Mouse (Mus musculus) embryonic facial prominence, embryonic 12.5 days (tissue): ENCODE data around the gene Upk3b. TPM values are rescaled to one million over a fixed set of nuclear protein-coding genes. Genes with fewer than 3 reads are reported as not detected.

Source experiments
- polyA plus RNA-seq: library from polyadenylated mRNA; unstranded; fragments of >200 nt; fragmentation: Nextera tagmentation; extraction: Ambion mirVana; gene quantifications from 2 replicates; pipeline ENCODE4 v1.2.1, GENCODE M21; 2016

Gene Upk3b
- polyA plus RNA-seq, 1 experiment from 2014 or later: 0.91 TPM

Other genes with a start within 250 kb of the Upk3b start
- 3.6 and 8.9 TPM in 2 replicates for gene Srrm3, start 231.6 kb upstream of the Upk3b start, polyA plus RNA-seq
- 67.9 and 74.8 TPM in 2 replicates for gene Hspb1, start 150.6 kb upstream of the Upk3b start, polyA plus RNA-seq
- 221 and 228 TPM in 2 replicates for gene Ywhag, start 103.9 kb upstream of the Upk3b start, polyA plus RNA-seq
- 4.7 and 5.1 TPM in 2 replicates for gene Ssc4d, start 64.0 kb upstream of the Upk3b start, polyA plus RNA-seq
- gene Zp3, start 58.4 kb upstream of the Upk3b start, polyA plus RNA-seq: 0.12 TPM in 1 of 2 replicates, not detected in the other
- 33.8 and 38.9 TPM in 2 replicates for gene Dtx2, start 43.7 kb upstream of the Upk3b start, polyA plus RNA-seq
- 8.7 and 9.8 TPM in 2 replicates for gene Upk3bl, start 16.0 kb downstream of the Upk3b start, polyA plus RNA-seq
- gene Rasa4, start 45.4 kb downstream of the Upk3b start, polyA plus RNA-seq: 13.1 and 13.7 TPM in 2 replicates
- gene Polr2j, start 78.1 kb downstream of the Upk3b start, polyA plus RNA-seq: 230 and 234 TPM in 2 replicates
- gene Lrwd1, start 97.6 kb downstream of the Upk3b start, polyA plus RNA-seq: 49.1 and 50.0 TPM in 2 replicates
- gene Alkbh4, start 97.7 kb downstream of the Upk3b start, polyA plus RNA-seq: 28.4 and 29.5 TPM in 2 replicates
- 12.6 and 13.1 TPM in 2 replicates for gene Orai2, start 132.2 kb downstream of the Upk3b start, polyA plus RNA-seq
- gene Prkrip1, start 160.5 kb downstream of the Upk3b start, polyA plus RNA-seq: 54.5 and 60.2 TPM in 2 replicates
- gene Sh2b2, start 208.1 kb downstream of the Upk3b start, polyA plus RNA-seq: 14.8 and 15.8 TPM in 2 replicates